Mouse (Mus musculus): ENCODE measurements around the gene E2f4. TPM values are rescaled to one million over a fixed set of nuclear protein-coding genes. Genes with fewer than 3 reads are reported as not detected.

The E2f4 gene
- polyA plus RNA-seq, 1 experiment from 2014 or later, result 72.2 TPM

GRCm38 (mm10) chr8:105258911-105259720, 38.3 kb upstream of the E2f4 start:
- Histone ChIP-seq H3K4me2 (ENCODE audit: low read depth, low read length) (peak overlapping the region; percentile 60), H3K9ac (ENCODE audit: low read depth, low read length) (peak overlapping the region; percentile 52), H3K9me3 (ENCODE audit: control insufficient read depth, low read length) (peaks cover 4% of the 10 kb centered on the region; the same call in 1 of the 2 replicates), H3K4me3 (ENCODE audit: low read depth, low read length) (peak overlapping the region; percentile 35), H3K4me1 (ENCODE audit: control insufficient read depth, insufficient read depth, low read length) (peaks cover 12% of the 10 kb centered on the region), H3K27ac (replicated peaks; ENCODE audit: low read depth, low read length) (no peak overlapping the region), H3K36me3 (ENCODE audit: control insufficient read depth, insufficient read depth, low read length) (no peaks in the 10 kb centered on the region), H3K27me3 (replicated peaks; ENCODE audit: control insufficient read depth, insufficient read depth, low read length) (peaks cover 52% of the 10 kb centered on the region)
- DNase-seq (ENCODE audit: low spot score), result peak; percentile 63
- 5% methylated on average over 49 of the region's 55 CpGs for WGBS
- peak; percentile 9; the same call in 1 of the 2 replicates for ATAC-seq (ENCODE audit: low read depth)

- H3K36me3 ChIP-seq (ENCODE audit: control insufficient read depth, insufficient read depth, low read length), result no peaks in the 10 kb centered on the region
- DNase-seq (ENCODE audit: low spot score) (peak; percentile 77), ATAC-seq (ENCODE audit: low read depth) (peak; percentile 66)
- H3K9me3 ChIP-seq (ENCODE audit: control insufficient read depth, low read length), result peaks cover 4% of the 10 kb centered on the region; the same call in 1 of the 2 replicates
- H3K4me1 ChIP-seq (ENCODE audit: control insufficient read depth, insufficient read depth, low read length), result peaks cover 13% of the 10 kb centered on the region
- peaks cover 53% of the 10 kb centered on the region for H3K27me3 ChIP-seq (replicated peaks; ENCODE audit: control insufficient read depth, insufficient read depth, low read length)
- H3K9ac ChIP-seq (ENCODE audit: low read depth, low read length), result peak overlapping the region; percentile 52; the same call in 1 of the 2 replicates
- peak overlapping the region; percentile 35 for H3K4me3 ChIP-seq (ENCODE audit: low read depth, low read length)
- 4% methylated on average over 30 of the region's 30 CpGs for WGBS
- no peak overlapping the region for H3K27ac ChIP-seq (replicated peaks; ENCODE audit: low read depth, low read length)
- peak overlapping the region; percentile 60 for H3K4me2 ChIP-seq (ENCODE audit: low read depth, low read length)
These were observed 37.6 kb upstream of the E2f4 start for GRCm38 (mm10) chr8:105259721-105260320.

- ATAC-seq (ENCODE audit: low read depth) (no peak), DNase-seq (ENCODE audit: low spot score) (no peak)
- H3K27me3 ChIP-seq (replicated peaks; ENCODE audit: control insufficient read depth, insufficient read depth, low read length), result peaks cover 60% of the 10 kb centered on the region
- H3K4me3 ChIP-seq (ENCODE audit: low read depth, low read length), result no peak overlapping the region
- H3K9me3 ChIP-seq (ENCODE audit: control insufficient read depth, low read length), result peaks cover 4% of the 10 kb centered on the region; the same call in 1 of the 2 replicates
- peaks cover 13% of the 10 kb centered on the region for H3K4me1 ChIP-seq (ENCODE audit: control insufficient read depth, insufficient read depth, low read length)
- H3K27ac ChIP-seq (replicated peaks; ENCODE audit: low read depth, low read length), result no peak overlapping the region
- H3K4me2 ChIP-seq (ENCODE audit: low read depth, low read length), result no peak overlapping the region
- H3K36me3 ChIP-seq (ENCODE audit: control insufficient read depth, insufficient read depth, low read length), result no peaks in the 10 kb centered on the region
- no peak overlapping the region for H3K9ac ChIP-seq (ENCODE audit: low read depth, low read length)
- 74% methylated on average over 7 of the region's 7 CpGs for WGBS
These were observed 36.9 kb upstream of the E2f4 start for GRCm38 (mm10) chr8:105260371-105261099.

GRCm38 (mm10) chr8:105261326-105261980, 36.0 kb upstream of the E2f4 start:
- peaks cover 59% of the 10 kb centered on the region for H3K27me3 ChIP-seq (replicated peaks; ENCODE audit: control insufficient read depth, insufficient read depth, low read length)
- ATAC-seq (ENCODE audit: low read depth), result no peak
- peaks cover 8% of the 10 kb centered on the region; the same call in 1 of the 2 replicates for H3K9me3 ChIP-seq (ENCODE audit: control insufficient read depth, low read length)
- no peak overlapping the region for H3K4me3 ChIP-seq (ENCODE audit: low read depth, low read length)
- no peak overlapping the region for H3K4me2 ChIP-seq (ENCODE audit: low read depth, low read length)
- 85% methylated on average over 12 of the region's 12 CpGs for WGBS
- no peak for DNase-seq (ENCODE audit: low spot score)
- no peak overlapping the region for H3K9ac ChIP-seq (ENCODE audit: low read depth, low read length)
- no peak overlapping the region for H3K27ac ChIP-seq (replicated peaks; ENCODE audit: low read depth, low read length)
- no peaks in the 10 kb centered on the region for H3K36me3 ChIP-seq (ENCODE audit: control insufficient read depth, insufficient read depth, low read length)
- H3K4me1 ChIP-seq (ENCODE audit: control insufficient read depth, insufficient read depth, low read length), result peaks cover 11% of the 10 kb centered on the region

GRCm38 (mm10) chr8:105263244-105263912, 34.1 kb upstream of the E2f4 start:
- peaks cover 11% of the 10 kb centered on the region for H3K4me1 ChIP-seq (ENCODE audit: control insufficient read depth, insufficient read depth, low read length)
- DNase-seq (ENCODE audit: low spot score) (no peak), ATAC-seq (ENCODE audit: low read depth) (no peak)
- H3K9me3 ChIP-seq (ENCODE audit: control insufficient read depth, low read length), result peaks cover 8% of the 10 kb centered on the region; the same call in 1 of the 2 replicates
- 41% methylated on average over 16 of the region's 16 CpGs for WGBS
- peaks cover 68% of the 10 kb centered on the region for H3K27me3 ChIP-seq (replicated peaks; ENCODE audit: control insufficient read depth, insufficient read depth, low read length)
- peak overlapping the region; percentile 91 for H3K4me2 ChIP-seq (ENCODE audit: low read depth, low read length)
- H3K27ac ChIP-seq (replicated peaks; ENCODE audit: low read depth, low read length), result no peak overlapping the region
- H3K4me3 ChIP-seq (ENCODE audit: low read depth, low read length), result peak overlapping the region; percentile 72
- H3K9ac ChIP-seq (ENCODE audit: low read depth, low read length), result no peak overlapping the region
- no peaks in the 10 kb centered on the region for H3K36me3 ChIP-seq (ENCODE audit: control insufficient read depth, insufficient read depth, low read length)

GRCm38 (mm10) chr8:105264024-105264982, 33.2 kb upstream of the E2f4 start, which contains the start of the genes Tradd and Fbxl8:
TSS of gene Tradd (minus strand) at chr8:105264609.
TSS of gene Fbxl8 (plus strand) at chr8:105264648.
- Histone ChIP-seq H3K4me1 (ENCODE audit: control insufficient read depth, insufficient read depth, low read length) (peaks cover 17% of the 10 kb centered on the region), H3K27me3 (replicated peaks; ENCODE audit: control insufficient read depth, insufficient read depth, low read length) (peaks cover 68% of the 10 kb centered on the region), H3K4me2 (ENCODE audit: low read depth, low read length) (peak within 1 kb of the TSS; percentile 91), H3K36me3 (ENCODE audit: control insufficient read depth, insufficient read depth, low read length) (no peaks in the 10 kb centered on the region), H3K27ac (replicated peaks; ENCODE audit: low read depth, low read length) (no peak within 1 kb of the TSS), H3K4me3 (ENCODE audit: low read depth, low read length) (peak within 1 kb of the TSS; percentile 72), H3K9ac (ENCODE audit: low read depth, low read length) (peak within 1 kb of the TSS; percentile 72), H3K9me3 (ENCODE audit: control insufficient read depth, low read length) (peaks cover 8% of the 10 kb centered on the region; the same call in 1 of the 2 replicates)
- peak; percentile 53; the same call in 1 of the 2 replicates for ATAC-seq (ENCODE audit: low read depth)
- 2% methylated on average over 42 of the region's 54 CpGs for WGBS
- DNase-seq (ENCODE audit: low spot score), result peak; percentile 80

- Histone ChIP-seq H3K27ac (replicated peaks; ENCODE audit: low read depth, low read length) (no peak overlapping the region), H3K9ac (ENCODE audit: low read depth, low read length) (peak overlapping the region; percentile 72; the same call in 1 of the 2 replicates), H3K4me2 (ENCODE audit: low read depth, low read length) (peak overlapping the region; percentile 91), H3K4me3 (ENCODE audit: low read depth, low read length) (peak overlapping the region; percentile 72), H3K9me3 (ENCODE audit: control insufficient read depth, low read length) (peaks cover 8% of the 10 kb centered on the region; the same call in 1 of the 2 replicates), H3K36me3 (ENCODE audit: control insufficient read depth, insufficient read depth, low read length) (no peaks in the 10 kb centered on the region), H3K4me1 (ENCODE audit: control insufficient read depth, insufficient read depth, low read length) (peaks cover 22% of the 10 kb centered on the region; the same call in 1 of the 2 replicates), H3K27me3 (replicated peaks; ENCODE audit: control insufficient read depth, insufficient read depth, low read length) (peaks cover 68% of the 10 kb centered on the region)
- 17% methylated on average over 10 of the region's 10 CpGs for WGBS
- ATAC-seq (ENCODE audit: low read depth) (no peak), DNase-seq (ENCODE audit: low spot score) (no peak)
These were observed 32.3 kb upstream of the E2f4 start for GRCm38 (mm10) chr8:105265128-105265527.

Measured in embryonic facial prominence, embryonic 14.5 days (tissue).